In the genomic region with DNA sequence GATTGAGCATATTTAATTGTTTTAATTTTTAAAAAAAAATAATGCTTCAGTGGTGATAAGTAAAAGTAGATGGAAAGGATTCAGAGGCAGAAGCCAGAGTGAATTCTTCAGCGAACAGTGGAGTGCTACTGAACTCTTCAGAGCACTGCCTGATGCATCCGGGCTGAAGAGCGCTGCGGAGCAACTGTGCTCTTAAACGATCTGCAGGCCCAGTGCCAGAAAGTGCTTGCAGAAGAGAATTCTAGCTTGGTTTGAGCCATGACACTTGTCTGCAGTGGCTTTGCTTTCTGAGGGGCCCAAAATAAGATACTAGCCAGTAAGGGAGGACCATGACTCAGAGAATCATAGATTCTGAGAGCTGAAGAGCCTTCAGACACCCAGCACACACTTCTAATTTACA, we compare ENCODE assay signal across 17 mouse cellular contexts. TPM values are rescaled to one million over a fixed set of nuclear protein-coding genes. Genes with fewer than 3 reads are reported as not detected.
DNase-seq lines count a peak whose midpoint lies in the region; ATAC-seq and TF ChIP-seq lines count a peak whose summit lies in the region.
"Had no signal": no experiment of that assay in that cellular context is flagged by ENCODE, and none has a peak within 500 bp of the region (broad histone marks: within the 10 kb centered on the region; RNA-seq: fewer than 3 reads in every experiment).

No protein-coding gene starts in this region.

- no peaks in the 10 kb centered on the region for H3K9me3 ChIP-seq in hindbrain, postnatal 0 days (ENCODE audit: low read length)
- H3K9me3 ChIP-seq in hindbrain, embryonic 12.5 days (replicated peaks): no peaks in the 10 kb centered on the region
- H3K9me3 ChIP-seq in liver, embryonic 12.5 days (replicated peaks): no peaks in the 10 kb centered on the region
- H3K9me3 ChIP-seq in stomach, postnatal 0 days (ENCODE audit: control insufficient read depth, low read length): no peaks in the 10 kb centered on the region
- H3K9me3 ChIP-seq: heart, embryonic 13.5 days; hindbrain, embryonic 13.5 days had no signal

- no peak for ATAC-seq in hindbrain, postnatal 0 days
- ATAC-seq in hindbrain, embryonic 12.5 days (ENCODE audit: low FRiP score): no peak
- no peak for ATAC-seq in liver, embryonic 12.5 days
- no peak for ATAC-seq in stomach, postnatal 0 days (ENCODE audit: low FRiP score, low TSS enrichment)

- no peak overlapping the region for H3K4me2 ChIP-seq in hindbrain, postnatal 0 days (ENCODE audit: low read depth, low read length)
- no peak overlapping the region for H3K4me2 ChIP-seq in hindbrain, embryonic 12.5 days (replicated peaks)
- no peak overlapping the region for H3K4me2 ChIP-seq in liver, embryonic 12.5 days
- no peak overlapping the region for H3K4me2 ChIP-seq in stomach, postnatal 0 days (replicated peaks; ENCODE audit: low read depth)
- H3K4me2 ChIP-seq: heart, embryonic 13.5 days; hindbrain, embryonic 13.5 days had no signal

- no peaks in the 10 kb centered on the region for H3K36me3 ChIP-seq in hindbrain, postnatal 0 days (ENCODE audit: insufficient read depth, low read length)
- H3K36me3 ChIP-seq in hindbrain, embryonic 12.5 days: no peaks in the 10 kb centered on the region
- peaks cover 72% of the 10 kb centered on the region for H3K36me3 ChIP-seq in liver, adult 2 months (ENCODE audit: control insufficient read depth, insufficient read depth, low read length)
- 0 out of 2 replicates have a peak, but pooled peaks cover 4% of the 10 kb centered on the region for H3K36me3 ChIP-seq in liver, embryonic 12.5 days
- H3K36me3 ChIP-seq in stomach, postnatal 0 days (ENCODE audit: control insufficient read depth, insufficient read depth, low read length): no peaks in the 10 kb centered on the region
- H3K36me3 ChIP-seq: heart, embryonic 13.5 days; hindbrain, embryonic 13.5 days had no signal

- DNase-seq in cerebellum, postnatal 10 days: peak; percentile 64 to 69
- DNase-seq in cerebellum, adult 9-10 months: no peak
- peak; percentile 72 for DNase-seq in hindbrain, postnatal 0 days (ENCODE audit: low spot score)
- no peak for DNase-seq in liver, adult 2 months (ENCODE audit: extremely low read depth, low read depth, low spot score)
- peak; percentile 62 to 65 for DNase-seq in right cerebral cortex, postnatal 10 days (ENCODE audit: low spot score in 2 of 2)
- DNase-seq in stomach, postnatal 0 days (ENCODE audit: low spot score): no peak
- DNase-seq: adrenal gland, postnatal 14 days; kidney, adult 2 months; lung, adult 18-20 months; spleen, adult 18-20 months had no signal

- H3K27me3 ChIP-seq in hindbrain, postnatal 0 days (ENCODE audit: insufficient read depth, low read length): no peaks in the 10 kb centered on the region
- H3K27me3 ChIP-seq in hindbrain, embryonic 12.5 days: no peaks in the 10 kb centered on the region
- H3K27me3 ChIP-seq in liver, adult 2 months (ENCODE audit: control insufficient read depth, insufficient read depth, low read length): no peaks in the 10 kb centered on the region
- H3K27me3 ChIP-seq in liver, embryonic 12.5 days (replicated peaks): no peaks in the 10 kb centered on the region
- H3K27me3 ChIP-seq in stomach, postnatal 0 days (ENCODE audit: control insufficient read depth, insufficient read depth, low read length): no peaks in the 10 kb centered on the region
- H3K27me3 ChIP-seq: heart, embryonic 13.5 days; hindbrain, embryonic 13.5 days had no signal

- H3K4me1 ChIP-seq in hindbrain, postnatal 0 days (ENCODE audit: insufficient read depth, low read length): no peaks in the 10 kb centered on the region
- H3K4me1 ChIP-seq in hindbrain, embryonic 12.5 days: no peaks in the 10 kb centered on the region
- peaks cover 5% of the 10 kb centered on the region for H3K4me1 ChIP-seq in liver, adult 2 months (ENCODE audit: control insufficient read depth, insufficient read depth, low read length)
- H3K4me1 ChIP-seq in liver, embryonic 12.5 days: no peaks in the 10 kb centered on the region
- no peaks in the 10 kb centered on the region for H3K4me1 ChIP-seq in stomach, postnatal 0 days (replicated peaks; ENCODE audit: control insufficient read depth, insufficient read depth)
- H3K4me1 ChIP-seq: heart, embryonic 13.5 days; hindbrain, embryonic 13.5 days had no signal

- WGBS in hindbrain, postnatal 0 days: 34% methylated on average over 5 of the region's 5 CpGs
- 86% methylated on average over 5 of the region's 5 CpGs for WGBS in hindbrain, embryonic 12.5 days
- WGBS in liver, adult 2 months: 57% methylated on average over 5 of the region's 5 CpGs
- WGBS in liver, embryonic 12.5 days (ENCODE audit: insufficient replicate concordance): 69% methylated on average over 5 of the region's 5 CpGs
- WGBS in stomach, postnatal 0 days: 56% methylated on average over 5 of the region's 5 CpGs

- no peak overlapping the region for H3K9ac ChIP-seq in hindbrain, postnatal 0 days (replicated peaks; ENCODE audit: low read length)
- H3K9ac ChIP-seq in hindbrain, embryonic 12.5 days: no peak overlapping the region
- no peak overlapping the region for H3K9ac ChIP-seq in liver, adult 2 months (ENCODE audit: low read depth, low read length)
- no peak overlapping the region for H3K9ac ChIP-seq in liver, embryonic 12.5 days
- H3K9ac ChIP-seq in stomach, postnatal 0 days (ENCODE audit: low read length): no peak overlapping the region
- H3K9ac ChIP-seq: heart, embryonic 13.5 days; hindbrain, embryonic 13.5 days had no signal

- no peak overlapping the region for H3K4me3 ChIP-seq in hindbrain, postnatal 0 days (ENCODE audit: low read length)
- no peak overlapping the region for H3K4me3 ChIP-seq in hindbrain, embryonic 12.5 days
- H3K4me3 ChIP-seq in liver, adult 2 months (ENCODE audit: insufficient read depth, low read depth, low read length): no peak overlapping the region
- H3K4me3 ChIP-seq in liver, embryonic 12.5 days: no peak overlapping the region
- H3K4me3 ChIP-seq in stomach, postnatal 0 days (ENCODE audit: low read depth, low read length): no peak overlapping the region
- H3K4me3 ChIP-seq: heart, embryonic 13.5 days; hindbrain, embryonic 13.5 days had no signal

- TF ChIP-seq POLR2A in liver, adult 2 months (IDR thresholded peaks at IDR 0.05; ENCODE audit: extremely low read depth, insufficient read depth, low read length): no peak

- no peak overlapping the region for H3K27ac ChIP-seq in hindbrain, postnatal 0 days
- H3K27ac ChIP-seq in hindbrain, embryonic 12.5 days: no peak overlapping the region
- H3K27ac ChIP-seq in liver, adult 2 months (replicated peaks; ENCODE audit: insufficient read depth, low read depth, low read length): peak overlapping the region; percentile 12; the same call in 1 of the 2 replicates
- H3K27ac ChIP-seq in liver, embryonic 12.5 days: no peak overlapping the region
- H3K27ac ChIP-seq in stomach, postnatal 0 days (replicated peaks): no peak overlapping the region
- H3K27ac ChIP-seq: heart, embryonic 13.5 days; hindbrain, embryonic 13.5 days had no signal

- TF ChIP-seq EP300 in stomach, postnatal 0 days (optimal IDR thresholded peaks at IDR 0.05): no peak

- TF ChIP-seq CTCF in hindbrain, postnatal 0 days (IDR thresholded peaks at IDR 0.05; ENCODE audit: low read depth): no peak
- TF ChIP-seq CTCF in liver, adult 2 months (IDR thresholded peaks at IDR 0.05; ENCODE audit: low read depth, low read length): no peak
- no peak for TF ChIP-seq CTCF in stomach, postnatal 0 days (IDR thresholded peaks at IDR 0.05; ENCODE audit: low read depth)

- H3K79me2 ChIP-seq in liver, adult 2 months (ENCODE audit: control insufficient read depth, insufficient read depth, low read length): no peaks in the 10 kb centered on the region

RNA-seq across cellular contexts. Expression of a gene that starts 28.2 kb away (rescaled TPM):
- total RNA-seq in hindbrain, postnatal 0 days (2014; rRNA removed): not detected in 2 replicates
- polyA plus RNA-seq in hindbrain, postnatal 0 days (2015; fragmentation: Nextera tagmentation; extraction: Ambion mirVana): not detected in 2 replicates
- polyA plus RNA-seq in hindbrain, embryonic 12.5 days (2016; fragmentation: Nextera tagmentation; extraction: Ambion mirVana): not detected in 2 replicates
- not detected in 2 replicates for total RNA-seq in liver, adult 2 months (2014; rRNA removed)
- not detected in 2 replicates for polyA plus RNA-seq in liver, adult 2 months (2012; rRNA removed)
- not detected in 2 replicates for polyA plus RNA-seq in liver, embryonic 12.5 days (2016; fragmentation: Nextera tagmentation; extraction: Ambion mirVana)
- polyA plus RNA-seq in stomach, postnatal 0 days (2015; fragmentation: Nextera tagmentation; extraction: Ambion mirVana): not detected in 2 replicates
- total RNA-seq: adrenal gland, postnatal 14 days; gastrocnemius, adult 8-10 months; megakaryocyte-erythroid progenitor cell, adult 5-6 weeks had no signal
- polyA plus RNA-seq: heart, embryonic 13.5 days; hindbrain, embryonic 13.5 days; kidney, adult 2 months; limb, embryonic 11.5 days had no signal

RNA-seq across cellular contexts. Expression of a gene that starts 47.3 kb away (rescaled TPM):
- not detected in 2 replicates for total RNA-seq in hindbrain, postnatal 0 days (2014; rRNA removed)
- 0.04 TPM in 1 of 2 replicates, not detected in the other for polyA plus RNA-seq in hindbrain, postnatal 0 days (2015; fragmentation: Nextera tagmentation; extraction: Ambion mirVana)
- not detected in 2 replicates for polyA plus RNA-seq in hindbrain, embryonic 12.5 days (2016; fragmentation: Nextera tagmentation; extraction: Ambion mirVana)
- 231 and 250 TPM in 2 replicates for total RNA-seq in liver, adult 2 months (2014; rRNA removed)
- polyA plus RNA-seq in liver, adult 2 months (2012; rRNA removed): 56.6 and 71.3 TPM in 2 replicates
- 7.3 and 7.4 TPM in 2 replicates for polyA plus RNA-seq in liver, embryonic 12.5 days (2016; fragmentation: Nextera tagmentation; extraction: Ambion mirVana)
- polyA plus RNA-seq in stomach, postnatal 0 days (2015; fragmentation: Nextera tagmentation; extraction: Ambion mirVana): 0.06 TPM in 1 of 2 replicates, not detected in the other
- total RNA-seq: gastrocnemius, adult 8-10 months; megakaryocyte-erythroid progenitor cell, adult 5-6 weeks had no signal
- polyA plus RNA-seq: heart, embryonic 13.5 days; hindbrain, embryonic 13.5 days; limb, embryonic 11.5 days had no signal

Comparison
In these comparisons a context has a peak if more than half of its experiments do, and no peak if none do; other contexts are left out.
1. DNase-seq: peak in cerebellum, postnatal 10 days (2 of 2), hindbrain, postnatal 0 days (single experiment) and right cerebral cortex, postnatal 10 days (2 of 2); none in cerebellum, adult 9-10 months (single experiment), liver, adult 2 months (single experiment) and stomach, postnatal 0 days (single experiment).